Comparison of ENCODE assay signal across 16 mouse cellular contexts in the genomic region with DNA sequence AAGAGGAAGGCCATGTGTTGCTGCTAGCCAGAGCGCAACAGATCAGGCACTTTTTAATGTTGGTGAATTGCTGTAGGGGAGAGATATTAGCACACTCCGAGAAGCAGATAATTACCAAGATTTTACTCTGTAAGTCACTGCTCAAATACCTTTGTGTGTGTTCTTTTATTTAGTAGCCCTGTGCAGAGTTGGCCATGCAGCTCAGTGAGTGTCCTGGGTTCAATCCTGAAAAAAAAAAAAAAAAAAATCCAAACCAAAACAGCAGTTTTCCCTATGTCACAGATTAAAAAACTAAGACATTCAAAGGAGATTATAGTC. TPM values are rescaled to one million over a fixed set of nuclear protein-coding genes. Genes with fewer than 3 reads are reported as not detected.
DNase-seq lines count a peak whose midpoint lies in the region; ATAC-seq lines count a peak whose summit lies in the region.
"Had no signal": no experiment of that assay in that cellular context is flagged by ENCODE, and none has a peak within 500 bp of the region (broad histone marks: within the 10 kb centered on the region; RNA-seq: fewer than 3 reads in every experiment).

No protein-coding gene starts in this region.

- no peak overlapping the region for H3K4me2 ChIP-seq in limb, embryonic 15.5 days
- H3K4me2 ChIP-seq in stomach, embryonic 16.5 days (ENCODE audit: low read depth, low read length) = no peak overlapping the region
- H3K4me2 ChIP-seq: embryonic facial prominence, embryonic 12.5 days; forebrain, embryonic 13.5 days; forebrain, embryonic 15.5 days had no signal

- no peak overlapping the region for H3K9ac ChIP-seq in limb, embryonic 15.5 days
- H3K9ac ChIP-seq in stomach, embryonic 16.5 days (ENCODE audit: low read length) = no peak overlapping the region
- H3K9ac ChIP-seq: embryonic facial prominence, embryonic 12.5 days; forebrain, embryonic 13.5 days; forebrain, embryonic 15.5 days; forebrain, postnatal 0 days had no signal

- no peaks in the 10 kb centered on the region for H3K4me1 ChIP-seq in limb, embryonic 15.5 days
- H3K4me1 ChIP-seq in limb, embryonic 10.5 days = 0 out of 2 replicates have a peak, but pooled peaks cover under 1% of the 10 kb centered on the region
- no peaks in the 10 kb centered on the region for H3K4me1 ChIP-seq in stomach, embryonic 16.5 days (ENCODE audit: control insufficient read depth, insufficient read depth, low read length)
- H3K4me1 ChIP-seq: embryonic facial prominence, embryonic 10.5 days; embryonic facial prominence, embryonic 12.5 days; forebrain, embryonic 13.5 days; forebrain, embryonic 15.5 days had no signal

- no peak overlapping the region for H3K4me3 ChIP-seq in limb, embryonic 15.5 days
- H3K4me3 ChIP-seq in limb, embryonic 10.5 days = no peak overlapping the region
- H3K4me3 ChIP-seq in stomach, embryonic 16.5 days (replicated peaks; ENCODE audit: low read length) = no peak overlapping the region
- H3K4me3 ChIP-seq: embryonic facial prominence, embryonic 10.5 days; embryonic facial prominence, embryonic 12.5 days; forebrain, embryonic 13.5 days; forebrain, embryonic 15.5 days had no signal

- H3K27ac ChIP-seq in limb, embryonic 15.5 days = peak overlapping the region; percentile 38; the same call in 1 of the 2 replicates
- H3K27ac ChIP-seq in limb, embryonic 10.5 days = no peak overlapping the region
- H3K27ac ChIP-seq in stomach, embryonic 16.5 days (ENCODE audit: low read length) = peak overlapping the region; percentile 66
- H3K27ac ChIP-seq: embryonic facial prominence, embryonic 10.5 days; embryonic facial prominence, embryonic 12.5 days; forebrain, embryonic 13.5 days; forebrain, embryonic 15.5 days had no signal

- DNase-seq in limb, embryonic 10.5 days (ENCODE audit: low spot score) = no peak
- peak; percentile 92 for DNase-seq in 3T3-L1 (ENCODE audit: low read depth, low spot score)
- DNase-seq in lung, postnatal 10 days = no peak
- DNase-seq: adrenal gland, adult 8-10 months; cerebellum, adult 11-12 months; cerebellum, adult 2 months; cerebellum, adult 9-10 months; cerebellum, postnatal 10 days; cerebellum, postnatal 25 days; forebrain, postnatal 0 days had no signal

- no peaks in the 10 kb centered on the region for H3K27me3 ChIP-seq in limb, embryonic 15.5 days
- no peaks in the 10 kb centered on the region for H3K27me3 ChIP-seq in limb, embryonic 10.5 days (ENCODE audit: low read depth, poor library complexity, severe bottlenecking)
- H3K27me3 ChIP-seq in stomach, embryonic 16.5 days (ENCODE audit: control insufficient read depth, insufficient read depth, low read length) = no peaks in the 10 kb centered on the region
- H3K27me3 ChIP-seq: embryonic facial prominence, embryonic 12.5 days; forebrain, embryonic 13.5 days; forebrain, embryonic 15.5 days had no signal

- 73% methylated on average over 2 of the region's 2 CpGs for WGBS in limb, embryonic 15.5 days
- WGBS in limb, embryonic 10.5 days = 91% methylated on average over 2 of the region's 2 CpGs
- WGBS in stomach, embryonic 16.5 days = 71% methylated on average over 2 of the region's 2 CpGs

- no peak for ATAC-seq in limb, embryonic 15.5 days (ENCODE audit: insufficient number of reproducible peaks, low FRiP score, low TSS enrichment, low read depth)
- ATAC-seq in stomach, embryonic 16.5 days (ENCODE audit: insufficient read depth, low FRiP score) = no peak
- ATAC-seq: forebrain, embryonic 13.5 days; forebrain, embryonic 15.5 days; forebrain, postnatal 0 days had no signal

- no peaks in the 10 kb centered on the region for H3K36me3 ChIP-seq in limb, embryonic 15.5 days
- no peaks in the 10 kb centered on the region for H3K36me3 ChIP-seq in limb, embryonic 10.5 days
- no peaks in the 10 kb centered on the region for H3K36me3 ChIP-seq in stomach, embryonic 16.5 days (ENCODE audit: control insufficient read depth, insufficient read depth, low read length)
- H3K36me3 ChIP-seq: embryonic facial prominence, embryonic 10.5 days; embryonic facial prominence, embryonic 12.5 days; forebrain, embryonic 15.5 days had no signal

- no peaks in the 10 kb centered on the region for H3K9me3 ChIP-seq in limb, embryonic 15.5 days
- no peaks in the 10 kb centered on the region for H3K9me3 ChIP-seq in limb, embryonic 10.5 days (replicated peaks)
- no peaks in the 10 kb centered on the region for H3K9me3 ChIP-seq in stomach, embryonic 16.5 days (replicated peaks; ENCODE audit: control insufficient read depth, low read length)
- H3K9me3 ChIP-seq: embryonic facial prominence, embryonic 10.5 days; embryonic facial prominence, embryonic 12.5 days; forebrain, embryonic 13.5 days; forebrain, embryonic 15.5 days had no signal

RNA-seq across cellular contexts. Expression of gene Cpm, which starts 9.5 kb away (rescaled TPM):
- 69.8 and 72.6 TPM in 2 replicates for polyA plus RNA-seq in limb, embryonic 15.5 days (2015; fragmentation: Nextera tagmentation; extraction: Ambion mirVana)
- polyA plus RNA-seq in limb, embryonic 10.5 days (2016; fragmentation: Nextera tagmentation; extraction: Ambion mirVana) = 22.5 and 31.5 TPM in 2 replicates
- polyA plus RNA-seq in stomach, embryonic 16.5 days (2015; fragmentation: Nextera tagmentation; extraction: Ambion mirVana) = 74.0 and 88.1 TPM in 2 replicates
